Mouse (Mus musculus): Measurements from ENCODE around the gene Slco6d1. TPM values are rescaled to one million over a fixed set of nuclear protein-coding genes. Genes with fewer than 3 reads are reported as not detected.
"Not testable (repeated sequence)": the region's sequence is repeated elsewhere in the genome, so short reads cannot be mapped to it uniquely, and the experiment has no call there.

Slco6d1 gene
- polyA plus RNA-seq (2015; fragmentation: Nextera tagmentation; extraction: Ambion mirVana), result not detected in 2 replicates

- Histone ChIP-seq H3K9me3 (replicated peaks) (no peaks in the 10 kb centered on the region), H3K27me3 (no peaks in the 10 kb centered on the region), H3K4me3 (replicated peaks) (no peak within 1 kb of the TSS), H3K36me3 (no peaks in the 10 kb centered on the region), H3K4me2 (no peak within 1 kb of the TSS), H3K9ac (no peak within 1 kb of the TSS), H3K4me1 (replicated peaks) (no peaks in the 10 kb centered on the region), H3K27ac (no peak within 1 kb of the TSS)
- ATAC-seq (ENCODE audit: low read depth) (no peak), DNase-seq (no peak)
- WGBS (ENCODE audit: insufficient replicate concordance), result 64% methylated on average over 10 of the region's 10 CpGs
Measured at GRCm38 (mm10) chr1:98420824-98421223, at the start of gene Slco6d1. Slco6d1 (plus strand) TSS chr1:98421124.

GRCm38 (mm10) chr1:98392001-98392400 lies 28.9 kb upstream of the Slco6d1 start:
- H3K4me2 ChIP-seq, result no peak overlapping the region
- H3K9me3 ChIP-seq (replicated peaks), result no peaks in the 10 kb centered on the region
- H3K4me3 ChIP-seq (replicated peaks), result no peak overlapping the region
- no peak overlapping the region for H3K27ac ChIP-seq
- no peaks in the 10 kb centered on the region for H3K27me3 ChIP-seq
- DNase-seq (no peak), ATAC-seq (ENCODE audit: low read depth) (no peak)
- H3K4me1 ChIP-seq (replicated peaks), result no peaks in the 10 kb centered on the region
- no peak overlapping the region for H3K9ac ChIP-seq
- H3K36me3 ChIP-seq, result no peaks in the 10 kb centered on the region

GRCm38 (mm10) chr1:98447929-98448328 lies 27.0 kb downstream of the Slco6d1 start:
- 63% methylated on average over 4 of the region's 4 CpGs for WGBS (ENCODE audit: insufficient replicate concordance)
- H3K4me3 ChIP-seq (replicated peaks), result no peak overlapping the region
- H3K4me2 ChIP-seq, result no peak overlapping the region
- no peak overlapping the region for H3K9ac ChIP-seq
- H3K27me3 ChIP-seq, result no peaks in the 10 kb centered on the region
- H3K36me3 ChIP-seq, result no peaks in the 10 kb centered on the region
- no peak for DNase-seq
- H3K4me1 ChIP-seq (replicated peaks), result no peaks in the 10 kb centered on the region
- ATAC-seq (ENCODE audit: low read depth), result no peak
- H3K27ac ChIP-seq, result no peak overlapping the region
- peaks cover 7% of the 10 kb centered on the region; the same call in 1 of the 2 replicates for H3K9me3 ChIP-seq (replicated peaks)

GRCm38 (mm10) chr1:98459224-98459623 lies 38.3 kb downstream of the Slco6d1 start:
- H3K36me3 ChIP-seq, result not testable (repeated sequence)

GRCm38 (mm10) chr1:98476381-98476780 lies 55.5 kb downstream of the Slco6d1 start:
- DNase-seq; H3K27me3 ChIP-seq; H3K9me3 ChIP-seq (replicated peaks); H3K4me3 ChIP-seq (replicated peaks); H3K36me3 ChIP-seq; ATAC-seq (ENCODE audit: low read depth); H3K9ac ChIP-seq; H3K27ac ChIP-seq; H3K4me1 ChIP-seq (replicated peaks); H3K4me2 ChIP-seq: not testable (repeated sequence)
- 55% methylated on average over 1 of the region's 1 CpGs for WGBS (ENCODE audit: insufficient replicate concordance)

More at GRCm38 (mm10) chr1:98459224-98459623, 38.3 kb downstream of the Slco6d1 start:
- not testable (repeated sequence) for H3K4me1 ChIP-seq (replicated peaks); DNase-seq; H3K9me3 ChIP-seq (replicated peaks); H3K4me3 ChIP-seq (replicated peaks); H3K27ac ChIP-seq; ATAC-seq (ENCODE audit: low read depth); H3K27me3 ChIP-seq; H3K9ac ChIP-seq; H3K4me2 ChIP-seq
- WGBS (ENCODE audit: insufficient replicate concordance), result 71% methylated on average over 8 of the region's 8 CpGs

- Histone ChIP-seq H3K36me3 (no peaks in the 10 kb centered on the region), H3K4me2 (no peak overlapping the region), H3K9ac (no peak overlapping the region), H3K4me3 (replicated peaks) (no peak overlapping the region), H3K4me1 (replicated peaks) (no peaks in the 10 kb centered on the region), H3K27ac (no peak overlapping the region), H3K27me3 (no peaks in the 10 kb centered on the region), H3K9me3 (replicated peaks) (no peaks in the 10 kb centered on the region)
- 39% methylated on average over 2 of the region's 2 CpGs for WGBS (ENCODE audit: insufficient replicate concordance)
- DNase-seq (no peak), ATAC-seq (ENCODE audit: low read depth) (no peak)
Measured at GRCm38 (mm10) chr1:98479243-98479642, 58.3 kb downstream of the Slco6d1 start.

- no peak overlapping the region for H3K9ac ChIP-seq
- DNase-seq (no peak), ATAC-seq (ENCODE audit: low read depth) (no peak)
- H3K4me3 ChIP-seq (replicated peaks), result no peak overlapping the region
- no peaks in the 10 kb centered on the region for H3K9me3 ChIP-seq (replicated peaks)
- 63% methylated on average over 2 of the region's 2 CpGs for WGBS (ENCODE audit: insufficient replicate concordance)
- no peaks in the 10 kb centered on the region for H3K4me1 ChIP-seq (replicated peaks)
- no peaks in the 10 kb centered on the region for H3K27me3 ChIP-seq
- H3K4me2 ChIP-seq, result no peak overlapping the region
- H3K36me3 ChIP-seq, result no peaks in the 10 kb centered on the region
- H3K27ac ChIP-seq, result no peak overlapping the region
Measured at GRCm38 (mm10) chr1:98505982-98506381, 85.1 kb downstream of the Slco6d1 start.

- no peaks in the 10 kb centered on the region for H3K27me3 ChIP-seq
- WGBS (ENCODE audit: insufficient replicate concordance), result 67% methylated on average over 2 of the region's 2 CpGs
- no peak overlapping the region for H3K4me3 ChIP-seq (replicated peaks)
- no peak overlapping the region for H3K27ac ChIP-seq
- no peak overlapping the region for H3K4me2 ChIP-seq
- DNase-seq (no peak), ATAC-seq (ENCODE audit: low read depth) (no peak)
- no peaks in the 10 kb centered on the region for H3K36me3 ChIP-seq
- H3K9me3 ChIP-seq (replicated peaks), result no peaks in the 10 kb centered on the region
- no peaks in the 10 kb centered on the region for H3K4me1 ChIP-seq (replicated peaks)
- H3K9ac ChIP-seq, result no peak overlapping the region
Measured at GRCm38 (mm10) chr1:98522977-98523376, 102.1 kb downstream of the Slco6d1 start.

GRCm38 (mm10) chr1:98523537-98523936 lies 102.6 kb downstream of the Slco6d1 start:
- H3K4me3 ChIP-seq (replicated peaks), result no peak overlapping the region
- no peak overlapping the region for H3K4me2 ChIP-seq
- H3K36me3 ChIP-seq, result no peaks in the 10 kb centered on the region
- DNase-seq, result no peak
- H3K9ac ChIP-seq, result no peak overlapping the region
- ATAC-seq (ENCODE audit: low read depth), result no peak
- no peaks in the 10 kb centered on the region for H3K4me1 ChIP-seq (replicated peaks)
- no peaks in the 10 kb centered on the region for H3K27me3 ChIP-seq
- H3K27ac ChIP-seq, result no peak overlapping the region
- H3K9me3 ChIP-seq (replicated peaks), result no peaks in the 10 kb centered on the region

GRCm38 (mm10) chr1:98528368-98528767 lies 107.4 kb downstream of the Slco6d1 start:
- H3K9me3 ChIP-seq (replicated peaks); H3K4me3 ChIP-seq (replicated peaks); ATAC-seq (ENCODE audit: low read depth); H3K9ac ChIP-seq; H3K36me3 ChIP-seq; H3K27me3 ChIP-seq; H3K4me1 ChIP-seq (replicated peaks); H3K27ac ChIP-seq; DNase-seq; H3K4me2 ChIP-seq: not testable (repeated sequence)
- 65% methylated on average over 2 of the region's 2 CpGs for WGBS (ENCODE audit: insufficient replicate concordance)

GRCm38 (mm10) chr1:98545372-98545771 lies 124.4 kb downstream of the Slco6d1 start:
- ATAC-seq (ENCODE audit: low read depth), result no peak
- WGBS (ENCODE audit: insufficient replicate concordance), result 48% methylated on average over 2 of the region's 2 CpGs
- no peak overlapping the region for H3K27ac ChIP-seq

GRCm38 (mm10) chr1:98554388-98554787 lies 133.5 kb downstream of the Slco6d1 start:
- no peak overlapping the region for H3K4me3 ChIP-seq (replicated peaks)
- no peak overlapping the region for H3K4me2 ChIP-seq
- H3K36me3 ChIP-seq, result no peaks in the 10 kb centered on the region
- no peak overlapping the region for H3K27ac ChIP-seq
- H3K9ac ChIP-seq, result no peak overlapping the region
- H3K4me1 ChIP-seq (replicated peaks), result no peaks in the 10 kb centered on the region
- H3K9me3 ChIP-seq (replicated peaks), result no peaks in the 10 kb centered on the region
- no peak for DNase-seq
- H3K27me3 ChIP-seq, result no peaks in the 10 kb centered on the region
- WGBS (ENCODE audit: insufficient replicate concordance), result 51% methylated on average over 2 of the region's 2 CpGs
- no peak for ATAC-seq (ENCODE audit: low read depth)

More at GRCm38 (mm10) chr1:98545372-98545771, 124.4 kb downstream of the Slco6d1 start:
- Histone ChIP-seq H3K4me1 (replicated peaks) (no peaks in the 10 kb centered on the region), H3K9ac (no peak overlapping the region), H3K9me3 (replicated peaks) (no peaks in the 10 kb centered on the region), H3K36me3 (no peaks in the 10 kb centered on the region), H3K4me3 (replicated peaks) (no peak overlapping the region), H3K4me2 (no peak overlapping the region), H3K27me3 (no peaks in the 10 kb centered on the region)
- DNase-seq, result no peak

Data from liver, embryonic 13.5 days (tissue).